Mouse (Mus musculus) CH12F3 (cell line): ENCODE results near the gene Tm9sf4.

ENCODE experiments used
- in situ Hi-C: fragments of 300-500 bp; cut with MboI; formaldehyde crosslinking; loops from 2 replicates; pipeline ENCODE4 v1.14.3; 2020; ENCODE audit warnings: low sequenced_read_pairs

The Tm9sf4 gene

DNA sequence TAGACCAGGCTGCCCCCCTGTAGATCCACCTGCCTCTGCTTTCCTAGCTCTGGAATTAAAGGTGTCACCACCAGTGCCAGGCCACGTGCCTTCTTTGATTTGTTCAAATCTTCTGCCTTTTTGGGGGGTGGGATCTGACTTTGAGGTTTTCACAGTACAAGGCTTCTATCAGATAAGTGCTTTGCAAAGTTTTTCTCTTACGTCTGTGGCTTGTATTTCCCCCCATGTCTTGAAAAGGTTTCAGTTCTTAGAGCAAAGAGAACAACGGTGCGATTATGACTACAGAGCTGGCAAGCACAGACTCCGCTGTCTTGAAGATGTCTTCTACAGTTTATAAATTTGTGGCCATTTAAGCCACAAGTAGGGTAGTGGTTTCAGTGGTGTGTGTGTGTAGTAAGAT lies 50.3 kb downstream of the Tm9sf4 start:
- in situ Hi-C loops: no loop called here

- in situ Hi-C loops: no loop called here
These were observed 52.2 kb downstream of the Tm9sf4 start for GRCm38 (mm10) chr2:153213351-153213750.

- in situ Hi-C loops: no loop called here
These were observed 53.7 kb downstream of the Tm9sf4 start for GRCm38 (mm10) chr2:153214771-153215259.

- in situ Hi-C loops: no loop called here
These were observed 54.3 kb downstream of the Tm9sf4 start for GRCm38 (mm10) chr2:153215421-153215820.

DNA sequence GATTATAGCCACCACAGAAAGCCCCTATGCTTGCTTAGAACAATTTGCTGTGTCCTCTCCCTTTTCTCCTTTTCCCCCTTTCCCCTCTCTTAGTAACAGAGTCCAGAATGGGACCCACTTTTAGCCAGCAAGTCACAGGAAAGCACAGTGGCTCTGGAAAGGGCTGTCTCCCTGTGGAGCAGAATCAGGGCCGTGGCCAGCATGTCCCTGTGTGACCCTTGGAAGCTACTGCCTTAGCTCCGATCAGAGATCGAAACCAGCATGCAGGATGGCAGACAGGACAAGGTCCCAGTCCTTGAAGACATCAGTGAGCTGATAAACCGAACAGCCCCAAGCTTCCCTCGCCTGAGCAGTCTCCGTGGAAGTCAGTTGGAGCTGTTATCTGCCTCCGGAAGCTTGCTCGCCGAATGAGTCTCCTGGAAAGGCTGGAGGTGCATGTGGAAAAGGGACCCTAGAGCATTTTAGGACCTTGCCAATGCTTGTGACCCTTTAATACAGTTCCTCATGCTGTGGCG lies 56.8 kb downstream of the Tm9sf4 start:
- in situ Hi-C loops: no loop called here

DNA sequence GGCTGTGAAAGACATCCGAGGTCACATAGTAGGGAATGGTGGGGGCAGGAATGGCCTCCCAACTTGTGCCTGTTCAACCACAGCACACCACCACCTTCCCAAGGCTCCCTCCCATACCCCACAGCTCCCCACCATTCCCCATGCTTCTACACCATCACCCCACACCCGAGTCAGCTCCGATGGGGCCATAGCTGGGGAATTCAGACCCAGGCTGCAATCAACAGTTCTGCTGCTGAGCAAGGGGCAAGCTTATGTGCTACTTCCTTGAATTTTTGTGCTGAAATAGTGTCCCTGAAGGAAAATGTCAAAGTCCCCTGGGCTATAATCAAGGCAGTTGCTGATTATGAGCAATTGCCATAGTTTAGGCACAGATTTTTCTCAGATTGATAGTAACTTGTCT lies 57.4 kb downstream of the Tm9sf4 start:
- in situ Hi-C loops: no loop called here

- in situ Hi-C loops: no loop called here
These were observed 60.5 kb downstream of the Tm9sf4 start for GRCm38 (mm10) chr2:153221620-153222019.

- in situ Hi-C loops: no loop called here
These were observed 61.0 kb downstream of the Tm9sf4 start for GRCm38 (mm10) chr2:153222130-153222529.

DNA sequence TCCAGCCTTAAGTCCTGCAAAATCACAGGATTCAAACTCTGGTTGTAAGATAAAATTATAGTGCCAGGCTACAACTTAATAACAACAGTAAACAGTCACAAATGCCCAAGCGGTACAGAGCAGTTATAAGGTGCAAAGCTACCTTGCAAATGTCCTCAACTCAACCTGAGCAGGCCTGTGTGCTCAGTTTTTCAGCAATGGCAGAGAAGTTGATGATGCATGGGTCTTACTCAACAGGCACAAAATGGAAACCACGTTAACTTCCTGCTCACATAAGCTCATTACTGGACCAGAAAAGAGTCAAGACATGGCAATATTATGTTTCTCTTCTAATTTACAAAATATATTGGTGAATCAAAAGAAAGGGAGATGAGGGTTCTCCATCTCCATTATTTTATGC lies 61.5 kb downstream of the Tm9sf4 start:
- in situ Hi-C loops: no loop called here

DNA sequence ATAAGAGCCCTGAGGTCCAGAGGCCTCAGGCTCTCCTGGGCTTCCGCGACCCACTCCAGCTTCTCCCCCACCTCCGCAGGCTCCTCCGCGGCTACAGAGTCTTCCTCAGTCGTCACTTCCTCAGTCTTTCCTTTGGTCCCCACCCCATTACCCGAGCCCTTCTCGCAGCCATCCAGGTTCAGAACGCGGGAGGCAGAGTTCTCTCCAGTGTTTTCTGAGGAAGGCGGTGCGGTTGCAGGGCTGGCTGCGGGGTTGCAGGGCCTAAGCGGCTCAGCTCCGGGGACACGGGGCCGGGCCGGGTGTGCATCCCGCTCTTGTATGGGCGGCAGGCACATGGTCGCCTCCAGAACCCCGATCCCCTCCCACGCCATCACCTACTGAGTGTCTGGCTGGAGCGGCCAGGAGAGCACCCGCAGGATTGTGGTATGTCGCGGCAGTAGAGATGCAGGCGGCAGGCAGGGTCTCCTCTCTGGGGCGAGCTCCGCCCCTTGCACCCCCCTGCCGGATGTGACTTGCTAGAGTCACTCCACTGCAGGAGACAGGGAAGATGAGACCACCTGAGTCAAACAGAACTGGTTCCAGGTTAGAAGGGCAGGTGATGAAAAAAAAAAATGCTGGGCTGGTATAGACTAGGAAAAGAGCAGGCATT lies 64.0 kb downstream of the Tm9sf4 start, which contains the start of gene Tspyl3:
Tspyl3 (minus strand) TSS at position 496 of the 649 bp plus-strand sequence.
- in situ Hi-C loops: no loop called here

DNA sequence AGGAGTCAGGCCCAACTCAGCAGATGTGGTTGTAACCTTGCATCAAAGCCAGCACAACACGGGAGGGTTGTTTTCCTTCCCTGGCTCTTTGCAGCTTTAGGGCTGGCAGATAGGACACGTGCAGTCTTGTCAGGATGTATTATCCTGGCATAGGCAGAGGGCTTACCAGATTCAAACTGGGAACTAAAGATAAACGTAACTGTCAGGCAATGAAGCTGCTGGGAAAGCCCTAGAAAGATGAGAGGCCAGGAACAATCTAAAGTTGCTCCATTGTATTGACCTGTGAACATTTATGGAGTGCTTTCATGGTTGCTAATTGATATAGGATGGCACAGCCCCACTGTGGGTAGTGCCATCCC lies 64.5 kb downstream of the Tm9sf4 start:
- in situ Hi-C loops: no loop called here

DNA sequence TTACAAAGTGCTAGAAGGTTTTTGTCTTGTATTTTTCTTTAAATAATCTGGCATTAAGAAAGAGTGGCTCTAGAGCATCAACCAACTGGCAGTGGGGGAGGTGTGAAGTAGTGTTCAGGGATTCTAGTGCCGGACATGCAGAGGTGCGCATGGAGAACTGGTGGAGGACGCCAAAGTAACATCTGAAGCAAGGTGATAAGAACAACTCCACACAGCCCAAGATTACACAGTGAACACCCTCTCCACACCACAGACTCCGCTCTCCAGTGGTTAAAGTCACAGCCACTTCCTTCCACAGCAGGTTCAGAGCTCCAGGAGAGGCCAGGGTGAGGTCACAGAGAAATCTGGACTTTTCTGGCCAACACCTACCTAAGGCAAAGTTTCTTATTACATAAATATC lies 66.9 kb downstream of the Tm9sf4 start:
- in situ Hi-C loops: no loop called here

GRCm38 (mm10) chr2:153228523-153228922 lies 67.4 kb downstream of the Tm9sf4 start:
- in situ Hi-C loops: no loop called here

DNA sequence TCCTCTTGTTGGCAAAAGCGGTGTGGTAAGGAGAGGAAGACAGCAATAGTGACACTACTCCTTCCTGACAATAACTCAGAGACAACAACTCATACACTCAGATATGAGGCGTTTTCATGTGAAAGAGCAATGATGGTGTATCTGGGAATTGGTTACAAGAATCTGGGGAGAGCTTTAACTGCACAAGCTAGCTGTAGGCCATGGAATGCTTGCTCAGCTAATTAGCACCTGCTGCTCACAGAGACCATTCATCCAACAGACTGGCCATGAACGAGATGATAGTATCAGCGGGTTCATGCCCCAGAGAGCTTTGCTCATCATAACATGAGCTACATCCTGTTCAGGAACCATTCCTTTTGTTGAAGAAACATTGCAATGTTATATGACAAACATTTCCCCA lies 76.1 kb downstream of the Tm9sf4 start:
- in situ Hi-C loops: no loop called here

GRCm38 (mm10) chr2:153237891-153238290 lies 76.8 kb downstream of the Tm9sf4 start:
- in situ Hi-C loops: no loop called here

DNA sequence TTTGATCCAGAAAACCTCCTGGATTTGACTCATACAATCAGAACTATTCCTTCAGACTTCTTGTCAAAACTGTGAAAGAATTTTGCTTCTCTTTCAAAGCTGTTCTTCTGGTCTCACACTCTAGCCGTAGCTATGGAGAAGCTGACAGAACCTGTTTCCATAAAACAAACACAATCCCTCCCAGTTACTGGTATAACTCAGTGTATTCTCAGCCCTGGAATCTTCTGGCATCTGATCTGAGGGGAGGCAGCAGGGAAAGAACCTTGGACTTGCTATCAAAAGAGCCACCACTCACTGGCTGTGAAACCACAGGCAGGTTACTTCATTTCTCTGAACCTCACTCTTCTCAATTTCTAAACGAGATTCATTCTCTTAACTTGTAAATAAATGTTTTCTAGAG lies 77.3 kb downstream of the Tm9sf4 start:
- in situ Hi-C loops: no loop called here

DNA sequence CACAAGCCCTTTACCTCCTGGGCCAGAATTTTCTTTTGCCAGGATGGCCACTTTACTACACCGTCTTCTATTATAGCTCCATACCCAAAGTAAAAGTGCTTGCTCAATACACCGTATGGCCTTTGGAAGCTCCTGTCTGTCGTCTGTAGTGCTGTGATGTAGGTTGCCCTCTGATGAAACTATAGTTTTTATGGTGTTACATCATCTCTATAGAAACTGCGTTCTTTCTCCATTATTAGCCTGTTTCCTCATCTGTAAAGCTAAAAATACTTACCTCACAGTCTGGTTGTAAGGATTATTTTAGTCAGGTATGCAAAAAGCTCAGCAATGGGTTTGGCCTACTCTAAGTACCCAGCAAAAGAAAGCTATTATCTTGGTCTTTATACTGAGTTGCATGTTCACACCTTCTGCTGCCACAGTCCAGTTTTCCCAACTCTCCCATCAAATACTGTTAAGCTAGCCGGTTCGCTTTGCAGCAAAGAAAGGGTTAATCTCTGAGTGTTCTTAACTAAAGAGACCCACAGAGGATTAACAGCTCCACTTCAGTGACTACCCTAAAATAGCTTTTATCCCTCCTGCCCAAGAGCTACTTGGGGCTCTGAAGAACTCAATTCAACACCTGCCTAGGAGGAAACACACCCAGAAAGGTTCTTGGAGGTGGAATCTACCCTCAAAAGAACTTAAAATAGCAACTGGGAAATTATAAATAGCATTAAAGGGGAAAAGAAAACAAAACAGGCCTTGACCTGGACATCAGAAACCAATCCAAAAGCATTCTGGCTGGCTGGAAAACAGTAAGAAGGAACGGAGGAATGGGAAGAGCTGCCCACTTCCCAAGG lies 78.1 kb downstream of the Tm9sf4 start:
- in situ Hi-C loops: no loop called here

DNA sequence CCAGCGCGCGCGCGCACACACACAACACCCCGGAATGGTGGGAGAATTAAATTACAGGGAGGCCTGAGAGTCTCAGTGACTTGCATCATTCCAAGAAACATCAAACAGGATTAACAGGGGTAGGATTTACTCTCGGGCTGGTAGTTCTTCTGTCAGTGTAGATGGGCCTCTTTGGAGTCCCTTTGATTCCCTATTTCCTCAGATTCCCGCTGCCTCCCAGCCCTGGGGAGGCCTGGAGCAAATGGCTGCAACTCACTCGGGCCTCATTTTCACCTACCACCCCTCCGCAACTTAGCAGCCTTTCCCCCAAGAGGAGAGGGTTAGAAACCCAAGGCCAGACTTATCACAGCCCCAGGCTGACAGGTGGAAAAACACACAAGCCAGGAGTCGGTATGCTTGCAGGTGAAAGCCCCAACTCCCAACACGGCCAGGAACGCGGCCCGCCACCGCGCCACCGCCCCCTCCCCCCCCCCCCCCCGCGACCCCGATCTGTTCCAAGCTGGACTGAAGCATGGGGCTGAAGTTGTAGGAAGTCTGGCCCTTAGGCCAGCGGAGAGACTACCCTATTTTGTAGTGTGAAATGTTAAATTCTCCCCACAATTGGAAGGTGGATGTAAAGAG lies 78.9 kb downstream of the Tm9sf4 start:
- in situ Hi-C loops: no loop called here

- in situ Hi-C loops: no loop called here
These were observed 79.7 kb downstream of the Tm9sf4 start for GRCm38 (mm10) chr2:153240701-153241235.

- in situ Hi-C loops: no loop called here
These were observed 80.3 kb downstream of the Tm9sf4 start, which contains the start of the genes Plagl2 and Pofut1 for GRCm38 (mm10) chr2:153241250-153242014. Gene Plagl2 (minus strand): TSS chr2:153241426. Gene Pofut1 (plus strand): TSS chr2:153241533.
